Mouse (Mus musculus): ENCODE measurements around the gene Gstp3. TPM values are rescaled to one million over a fixed set of nuclear protein-coding genes. Genes with fewer than 3 reads are reported as not detected.

The Gstp3 gene
- total and polyA plus RNA-seq, 3 experiments, result 1.4 TPM; not detected in 2

- no peak for DNase-seq (ENCODE audit: extremely low read depth)
- TF ChIP-seq ELF1 (IDR thresholded peaks at IDR 0.05; ENCODE audit: low read depth, low read length) (no peak), MEF2A (IDR thresholded peaks at IDR 0.05; ENCODE audit: borderline replicate concordance, low read depth, low read length) (no peak), POLR2AphosphoS2 (IDR thresholded peaks at IDR 0.05; ENCODE audit: low read depth, low read length) (no peak), MAFK (IDR thresholded peaks at IDR 0.05; ENCODE audit: insufficient replicate concordance, low read length) (no peak), TCF12 (IDR thresholded peaks at IDR 0.05; ENCODE audit: low read depth, low read length) (no peak), MAX (IDR thresholded peaks at IDR 0.05; ENCODE audit: low read length) (no peak), NRF1 (IDR thresholded peaks at IDR 0.05; ENCODE audit: low read depth, low read length) (no peak), MYC (IDR thresholded peaks at IDR 0.05; ENCODE audit: low read depth, low read length) (no peak), MAZ (IDR thresholded peaks at IDR 0.05; ENCODE audit: low read depth, low read length) (no peak), TBP (conservative IDR thresholded peaks at IDR 0.05; ENCODE audit: low read depth, low read length) (no peak)
- H3K9ac ChIP-seq (ENCODE audit: insufficient read depth, low read depth), result peak overlapping the region; percentile 65
These were observed 39.1 kb upstream of the Gstp3 start for GRCm38 (mm10) chr19:4098426-4098825.

GRCm38 (mm10) chr19:4097441-4097825 is 38.1 kb upstream of the Gstp3 start:
- TF ChIP-seq MXI1 (IDR thresholded peaks at IDR 0.05; ENCODE audit: low read depth, low read length) (peak; percentile 83), SIN3A (IDR thresholded peaks at IDR 0.05; ENCODE audit: low read length) (peak; percentile 68; the same call in 1 of the 2 replicates), GABPA (IDR thresholded peaks at IDR 0.05; ENCODE audit: insufficient replicate concordance, low read depth, low read length) (no peak)
- dilution Hi-C loops (cut with MboI; ENCODE audit: extremely low pct_ligation_motif_present, extremely low pct_unique_long_range_greater_than_20kb, low sequenced_read_pairs), result no loop called here
- DNase-seq (ENCODE audit: extremely low read depth), result peak; percentile 93
- in situ Hi-C loops (cut with MboI; ENCODE audit: low pct_ligation_motif_present, low pct_unique_long_range_greater_than_20kb, low sequenced_read_pairs), result no loop called here
- peak overlapping the region; percentile 65 for H3K9ac ChIP-seq (ENCODE audit: insufficient read depth, low read depth)
- H3K4me3 ChIP-seq (replicated peaks in 1 of 3; ENCODE audit: low read depth in 2 of 3, low read length in 2 of 3, poor library complexity in 1 of 3), result peak overlapping the region; percentile 57 to 73 (median 64)
- no peaks in the 10 kb centered on the region for H3K9me3 ChIP-seq (replicated peaks; ENCODE audit: low read length)
- peaks cover 18 to 48% of the 10 kb centered on the region in 2 experiments for H3K4me1 ChIP-seq (ENCODE audit: control insufficient read depth in 1 of 2, insufficient read depth in 2 of 2)
- peaks cover 9% of the 10 kb centered on the region for H3K79me2 ChIP-seq (replicated peaks; ENCODE audit: control insufficient read depth, extremely low read depth, insufficient read depth, poor library complexity, severe bottlenecking)
- H3K36me3 ChIP-seq (replicated peaks in 1 of 2; ENCODE audit: control insufficient read depth in 1 of 2, insufficient read depth in 1 of 2, low read length in 1 of 2), result peaks cover 10 to 24% of the 10 kb centered on the region in 2 experiments
- peak overlapping the region; percentile 89 for H3K4me2 ChIP-seq (ENCODE audit: insufficient read depth, low read depth, poor library complexity, severe bottlenecking)
- peak overlapping the region; percentile 66 for H3K27ac ChIP-seq (ENCODE audit: insufficient read depth, low read depth)
- no peaks in the 10 kb centered on the region for H3K27me3 ChIP-seq (replicated peaks)

More at GRCm38 (mm10) chr19:4098426-4098825, 39.1 kb upstream of the Gstp3 start:
- Histone ChIP-seq H3K27me3 (replicated peaks) (no peaks in the 10 kb centered on the region), H3K79me2 (replicated peaks; ENCODE audit: control insufficient read depth, extremely low read depth, insufficient read depth, poor library complexity, severe bottlenecking) (peaks cover 9% of the 10 kb centered on the region), H3K9me3 (replicated peaks; ENCODE audit: low read length) (no peaks in the 10 kb centered on the region), H3K4me1 (ENCODE audit: control insufficient read depth in 1 of 2, insufficient read depth in 2 of 2) (peaks cover 18 to 58% of the 10 kb centered on the region in 2 experiments), H3K36me3 (replicated peaks in 1 of 2; ENCODE audit: control insufficient read depth in 1 of 2, insufficient read depth in 1 of 2, low read length in 1 of 2) (peaks cover 19 to 34% of the 10 kb centered on the region in 2 experiments), H3K4me3 (replicated peaks in 1 of 3; ENCODE audit: low read depth in 2 of 3, low read length in 2 of 3, poor library complexity in 1 of 3) (peak overlapping the region in 2 of 3 experiments; percentile 57 to 64), H3K27ac (ENCODE audit: insufficient read depth, low read depth) (no peak overlapping the region), H3K4me2 (ENCODE audit: insufficient read depth, low read depth, poor library complexity, severe bottlenecking) (peak overlapping the region; percentile 89)
- in situ Hi-C loops (cut with MboI; ENCODE audit: low pct_ligation_motif_present, low pct_unique_long_range_greater_than_20kb, low sequenced_read_pairs) (no loop called here), dilution Hi-C loops (cut with MboI; ENCODE audit: extremely low pct_ligation_motif_present, extremely low pct_unique_long_range_greater_than_20kb, low sequenced_read_pairs) (no loop called here)

Measured in CH12.LX (cell line).